Mouse (Mus musculus): Measurements from ENCODE around the gene Zfp62.

Gene Zfp62

GRCm38 (mm10) chr11:49266671-49267070, 63.6 kb downstream of the Zfp62 start:
- Histone ChIP-seq H3K27me3 (ENCODE audit: control insufficient read depth, insufficient read depth, low read length, poor library complexity, severe bottlenecking) (no peaks in the 10 kb centered on the region), H3K36me3 (ENCODE audit: control insufficient read depth, insufficient read depth, low read length, poor library complexity, severe bottlenecking) (peaks cover 6% of the 10 kb centered on the region)
- no peak for DNase-seq (ENCODE audit: low read depth, low spot score)

- no peaks in the 10 kb centered on the region; the same call in 1 of the 2 replicates for H3K27me3 ChIP-seq (ENCODE audit: control insufficient read depth, insufficient read depth, low read length, poor library complexity, severe bottlenecking)
- no peak for DNase-seq (ENCODE audit: low read depth, low spot score)
- H3K36me3 ChIP-seq (ENCODE audit: control insufficient read depth, insufficient read depth, low read length, poor library complexity, severe bottlenecking): peaks cover 6% of the 10 kb centered on the region
These were observed 64.2 kb downstream of the Zfp62 start for GRCm38 (mm10) chr11:49267316-49267715.

GRCm38 (mm10) chr11:49267970-49268579, 65.0 kb downstream of the Zfp62 start:
- no peak for DNase-seq (ENCODE audit: low read depth, low spot score)
- H3K27me3 ChIP-seq (ENCODE audit: control insufficient read depth, insufficient read depth, low read length, poor library complexity, severe bottlenecking): no peaks in the 10 kb centered on the region; the same call in 1 of the 2 replicates

More at GRCm38 (mm10) chr11:49267970-49268579, 65.0 kb downstream of the Zfp62 start:
- peaks cover under 1% of the 10 kb centered on the region for H3K36me3 ChIP-seq (ENCODE audit: control insufficient read depth, insufficient read depth, low read length, poor library complexity, severe bottlenecking)
